21 mouse cellular contexts compared by ENCODE assay signal in genomic region chr16:74233596-74233995, GRCm38 (mm10).
A peak's percentile ranks its signal among the peaks of the same experiment; 100 is the strongest.
DNase-seq lines count a peak whose midpoint lies in the region; ATAC-seq and TF ChIP-seq lines count a peak whose summit lies in the region.
"Had no signal": no experiment of that assay in that cellular context is flagged by ENCODE, and none has a peak within 500 bp of the region (broad histone marks: within the 10 kb centered on the region; RNA-seq: fewer than 3 reads in every experiment).

No protein-coding gene starts in this region.

- DNase-seq in cerebellum, adult 9-10 months: no peak
- no peak for DNase-seq in forebrain, postnatal 0 days
- peak; percentile 12 for DNase-seq in left cerebral cortex, postnatal 4 days
- DNase-seq in left cerebral cortex, postnatal 25 days (ENCODE audit: low spot score in 2 of 2): no peak
- DNase-seq: adrenal gland, postnatal 14 days; gastrocnemius, postnatal 14 days; heart, adult 11 months; layer of hippocampus, postnatal 36 days; liver, embryonic 13.5 days; right cerebral cortex, postnatal 25 days; spleen, adult 18-20 months had no signal

- H3K27ac ChIP-seq in forebrain, embryonic 16.5 days (ENCODE audit: low read length): no peak overlapping the region
- H3K27ac ChIP-seq in forebrain, postnatal 0 days (ENCODE audit: low read depth, low read length): no peak overlapping the region
- H3K27ac ChIP-seq in neural tube, embryonic 14.5 days (ENCODE audit: low read depth, low read length): no peak overlapping the region
- no peak overlapping the region for H3K27ac ChIP-seq in neural tube, embryonic 15.5 days (replicated peaks)
- H3K27ac ChIP-seq: embryonic facial prominence, embryonic 12.5 days; limb, embryonic 13.5 days; liver, embryonic 13.5 days; lung, embryonic 15.5 days had no signal

- 64% methylated on average over 5 of the region's 5 CpGs for WGBS in forebrain, embryonic 16.5 days
- 62% methylated on average over 5 of the region's 5 CpGs for WGBS in forebrain, postnatal 0 days
- WGBS in neural tube, embryonic 14.5 days: 63% methylated on average over 5 of the region's 5 CpGs
- 72% methylated on average over 5 of the region's 5 CpGs for WGBS in neural tube, embryonic 15.5 days

- H3K9me3 ChIP-seq in forebrain, embryonic 16.5 days (ENCODE audit: control insufficient read depth, low read length): no peaks in the 10 kb centered on the region
- H3K9me3 ChIP-seq in forebrain, postnatal 0 days (ENCODE audit: low read length): no peaks in the 10 kb centered on the region
- no peaks in the 10 kb centered on the region for H3K9me3 ChIP-seq in neural tube, embryonic 14.5 days (ENCODE audit: control insufficient read depth, low read length)
- no peaks in the 10 kb centered on the region for H3K9me3 ChIP-seq in neural tube, embryonic 15.5 days (replicated peaks)
- H3K9me3 ChIP-seq: embryonic facial prominence, embryonic 12.5 days; forebrain, embryonic 12.5 days; hindbrain, embryonic 15.5 days; limb, embryonic 13.5 days; liver, embryonic 13.5 days; lung, embryonic 15.5 days; midbrain, embryonic 12.5 days had no signal

- H3K36me3 ChIP-seq in forebrain, embryonic 16.5 days (ENCODE audit: control insufficient read depth, insufficient read depth): no peaks in the 10 kb centered on the region
- no peaks in the 10 kb centered on the region for H3K36me3 ChIP-seq in forebrain, postnatal 0 days (ENCODE audit: insufficient read depth)
- H3K36me3 ChIP-seq in neural tube, embryonic 14.5 days (ENCODE audit: control insufficient read depth, insufficient read depth, low read length): no peaks in the 10 kb centered on the region
- H3K36me3 ChIP-seq in neural tube, embryonic 15.5 days: no peaks in the 10 kb centered on the region
- H3K36me3 ChIP-seq: embryonic facial prominence, embryonic 12.5 days; forebrain, embryonic 12.5 days; hindbrain, embryonic 15.5 days; limb, embryonic 13.5 days; liver, embryonic 13.5 days; lung, embryonic 15.5 days; midbrain, embryonic 12.5 days had no signal

- no peak overlapping the region for H3K4me2 ChIP-seq in forebrain, embryonic 16.5 days (ENCODE audit: low read length)
- H3K4me2 ChIP-seq in forebrain, postnatal 0 days (ENCODE audit: low read depth): no peak overlapping the region
- H3K4me2 ChIP-seq in neural tube, embryonic 14.5 days (ENCODE audit: low read depth, low read length): no peak overlapping the region
- no peak overlapping the region for H3K4me2 ChIP-seq in neural tube, embryonic 15.5 days
- H3K4me2 ChIP-seq: embryonic facial prominence, embryonic 12.5 days; forebrain, embryonic 12.5 days; hindbrain, embryonic 15.5 days; limb, embryonic 13.5 days; liver, embryonic 13.5 days; lung, embryonic 15.5 days; midbrain, embryonic 12.5 days had no signal

- H3K9ac ChIP-seq in forebrain, embryonic 16.5 days (replicated peaks; ENCODE audit: low read depth, low read length): no peak overlapping the region
- no peak overlapping the region for H3K9ac ChIP-seq in forebrain, postnatal 0 days
- H3K9ac ChIP-seq in neural tube, embryonic 14.5 days (replicated peaks; ENCODE audit: low read depth, low read length): no peak overlapping the region
- no peak overlapping the region for H3K9ac ChIP-seq in neural tube, embryonic 15.5 days (replicated peaks)
- H3K9ac ChIP-seq: embryonic facial prominence, embryonic 12.5 days; forebrain, embryonic 12.5 days; hindbrain, embryonic 15.5 days; limb, embryonic 13.5 days; liver, embryonic 13.5 days; lung, embryonic 15.5 days; midbrain, embryonic 12.5 days had no signal

- 0 out of 2 replicates have a peak, but pooled peaks have one; percentile 23 for ATAC-seq in cerebellum, adult (ENCODE audit: insufficient number of reproducible peaks, low FRiP score, low TSS enrichment)
- ATAC-seq in forebrain, embryonic 16.5 days: 0 out of 2 replicates have a peak, but pooled peaks have one; percentile 36
- ATAC-seq in forebrain, postnatal 0 days: no peak
- 0 out of 2 replicates have a peak, but pooled peaks have one; percentile 29 for ATAC-seq in neural tube, embryonic 14.5 days (ENCODE audit: low read depth)
- no peak for ATAC-seq in neural tube, embryonic 15.5 days (ENCODE audit: low FRiP score)

- peaks cover 13% of the 10 kb centered on the region for H3K4me1 ChIP-seq in forebrain, embryonic 16.5 days (replicated peaks; ENCODE audit: control insufficient read depth, insufficient read depth, low read length)
- H3K4me1 ChIP-seq in forebrain, postnatal 0 days (ENCODE audit: insufficient read depth): 0 out of 2 replicates have a peak, but pooled peaks cover 7% of the 10 kb centered on the region
- H3K4me1 ChIP-seq in neural tube, embryonic 14.5 days (ENCODE audit: control insufficient read depth, insufficient read depth, low read length): no peaks in the 10 kb centered on the region
- H3K4me1 ChIP-seq in neural tube, embryonic 15.5 days: 0 out of 2 replicates have a peak, but pooled peaks cover 9% of the 10 kb centered on the region
- H3K4me1 ChIP-seq: embryonic facial prominence, embryonic 12.5 days; limb, embryonic 13.5 days; liver, embryonic 13.5 days; lung, embryonic 15.5 days had no signal

- no peaks in the 10 kb centered on the region for H3K27me3 ChIP-seq in forebrain, embryonic 16.5 days (replicated peaks; ENCODE audit: control insufficient read depth, insufficient read depth, low read length)
- no peaks in the 10 kb centered on the region for H3K27me3 ChIP-seq in forebrain, postnatal 0 days (ENCODE audit: insufficient read depth, low read length)
- no peaks in the 10 kb centered on the region for H3K27me3 ChIP-seq in neural tube, embryonic 14.5 days (ENCODE audit: control insufficient read depth, insufficient read depth, low read length)
- H3K27me3 ChIP-seq in neural tube, embryonic 15.5 days (replicated peaks): no peaks in the 10 kb centered on the region
- H3K27me3 ChIP-seq: embryonic facial prominence, embryonic 12.5 days; forebrain, embryonic 12.5 days; hindbrain, embryonic 15.5 days; limb, embryonic 13.5 days; liver, embryonic 13.5 days; lung, embryonic 15.5 days; midbrain, embryonic 12.5 days had no signal

- intact Hi-C loops in left cerebral cortex, postnatal 4 days (cut with DNase I): no loop called here
- intact Hi-C loops in left cerebral cortex, postnatal 25 days (cut with DNase I): no loop called here

- H3K4me3 ChIP-seq in forebrain, embryonic 16.5 days (replicated peaks; ENCODE audit: low read length): no peak overlapping the region
- H3K4me3 ChIP-seq in forebrain, postnatal 0 days (ENCODE audit: low read depth, low read length): no peak overlapping the region
- no peak overlapping the region for H3K4me3 ChIP-seq in neural tube, embryonic 14.5 days (ENCODE audit: low read depth, low read length)
- no peak overlapping the region for H3K4me3 ChIP-seq in neural tube, embryonic 15.5 days (replicated peaks)
- H3K4me3 ChIP-seq: embryonic facial prominence, embryonic 12.5 days; forebrain, embryonic 12.5 days; hindbrain, embryonic 15.5 days; limb, embryonic 13.5 days; liver, embryonic 13.5 days; lung, embryonic 15.5 days; midbrain, embryonic 12.5 days had no signal

- no peak for TF ChIP-seq CTCF in forebrain, postnatal 0 days (IDR thresholded peaks at IDR 0.05; ENCODE audit: low read depth)

Comparison
In these comparisons a context has a peak if more than half of its experiments do, and no peak if none do; other contexts are left out.
1. ATAC-seq: peak in cerebellum, adult (single experiment), forebrain, embryonic 16.5 days (single experiment) and neural tube, embryonic 14.5 days (single experiment); none in forebrain, postnatal 0 days (single experiment) and neural tube, embryonic 15.5 days (single experiment).